ENCODE assay signal across 25 mouse cellular contexts in genomic region chr5:90160281-90160680, GRCm38 (mm10).
DNase-seq lines count a peak whose midpoint lies in the region; ATAC-seq and TF ChIP-seq lines count a peak whose summit lies in the region.
"Had no signal": no experiment of that assay in that cellular context is flagged by ENCODE, and none has a peak within 500 bp of the region (broad histone marks: within the 10 kb centered on the region; RNA-seq: fewer than 3 reads in every experiment).

No protein-coding gene starts in this region.

- DNase-seq in testis, postnatal 14 days (ENCODE audit: low spot score), result peak; percentile 57
- DNase-seq in testis, postnatal 10 days (ENCODE audit: low spot score), result no peak
- DNase-seq in ES-CJ7 (ENCODE audit: low read depth, low spot score) (peak; percentile 32), R1 (ENCODE audit: low read depth, low spot score) (peak; percentile 55), ZHBTc4 (ENCODE audit: low read depth, low spot score) (peak; percentile 13)
- no peak for DNase-seq in gastrocnemius, adult 2 months
- no peak for DNase-seq in forebrain, embryonic 11.5 days (ENCODE audit: low spot score)
- DNase-seq: adrenal gland, adult 2 months; adrenal gland, adult 8-10 months; adrenal gland, postnatal 10 days; adrenal gland, postnatal 14 days; adrenal gland, postnatal 25 days; adrenal gland, postnatal 36 days; B cell, adult 2 months; cerebellum, adult 11 months; cerebellum, adult 11-12 months; cerebellum, adult 18-20 months; cerebellum, adult 2 months; cerebellum, adult 8-10 months had no signal

- no peak for ATAC-seq in hindbrain, embryonic 16.5 days
- no peak for ATAC-seq in forebrain, embryonic 11.5 days (replicated peaks; ENCODE audit: low FRiP score)
- ATAC-seq: activated CD4-positive, CD25-positive, alpha-beta regulatory T cell, adult 4 months; CD4-positive, CD25-positive, alpha-beta regulatory T cell, adult 4 months; Patski had no signal

- no peak overlapping the region for H3K27ac ChIP-seq in hindbrain, embryonic 16.5 days (ENCODE audit: low read depth, low read length)
- no peak overlapping the region for H3K27ac ChIP-seq in gastrocnemius, adult 2 months
- no peak overlapping the region for H3K27ac ChIP-seq in forebrain, embryonic 11.5 days (ENCODE audit: low read depth, low read length)

- no peaks in the 10 kb centered on the region for H3K4me1 ChIP-seq in hindbrain, embryonic 16.5 days (ENCODE audit: control insufficient read depth, insufficient read depth, low read depth, low read length)
- no peaks in the 10 kb centered on the region for H3K4me1 ChIP-seq in forebrain, embryonic 11.5 days (replicated peaks; ENCODE audit: control insufficient read depth, insufficient read depth, low read length)

- no peaks in the 10 kb centered on the region for H3K36me3 ChIP-seq in hindbrain, embryonic 16.5 days (ENCODE audit: control insufficient read depth, insufficient read depth, low read length)
- no peaks in the 10 kb centered on the region for H3K36me3 ChIP-seq in forebrain, embryonic 11.5 days (ENCODE audit: control insufficient read depth, insufficient read depth, low read length)
- H3K36me3 ChIP-seq: G1E had no signal

- H3K27me3 ChIP-seq in hindbrain, embryonic 16.5 days (replicated peaks; ENCODE audit: control insufficient read depth, insufficient read depth, low read length), result no peaks in the 10 kb centered on the region
- no peaks in the 10 kb centered on the region for H3K27me3 ChIP-seq in forebrain, embryonic 11.5 days (ENCODE audit: control insufficient read depth, insufficient read depth, low read length)
- H3K27me3 ChIP-seq: CH12.LX, Patski had no signal

- H3K4me3 ChIP-seq in hindbrain, embryonic 16.5 days (ENCODE audit: low read length), result no peak overlapping the region
- H3K4me3 ChIP-seq in gastrocnemius, adult 2 months, result no peak overlapping the region
- no peak overlapping the region for H3K4me3 ChIP-seq in forebrain, embryonic 11.5 days (ENCODE audit: low read depth, low read length)

- H3K4me2 ChIP-seq in hindbrain, embryonic 16.5 days (ENCODE audit: low read length), result no peak overlapping the region
- no peak overlapping the region for H3K4me2 ChIP-seq in forebrain, embryonic 11.5 days (ENCODE audit: low read depth, low read length, severe bottlenecking)

- no peak overlapping the region for H3K9ac ChIP-seq in hindbrain, embryonic 16.5 days (ENCODE audit: low read depth, low read length)
- no peak overlapping the region for H3K9ac ChIP-seq in forebrain, embryonic 11.5 days (ENCODE audit: low read length)

- TF ChIP-seq CTCF in gastrocnemius, adult 2 months (IDR thresholded peaks at IDR 0.05), result no peak

- intact Hi-C loops in gastrocnemius, adult 2 months (cut with DNase I), result no loop called here

- H3K9me3 ChIP-seq in hindbrain, embryonic 16.5 days (ENCODE audit: control insufficient read depth, low read length), result no peaks in the 10 kb centered on the region
- no peaks in the 10 kb centered on the region for H3K9me3 ChIP-seq in forebrain, embryonic 11.5 days (ENCODE audit: control insufficient read depth, low read length)
- H3K9me3 ChIP-seq: G1E had no signal

- WGBS in hindbrain, embryonic 16.5 days, result 49% methylated on average over 4 of the region's 4 CpGs
- 62% methylated on average over 4 of the region's 4 CpGs for WGBS in forebrain, embryonic 11.5 days

Comparison
In these comparisons a context has a peak if more than half of its experiments do, and no peak if none do; other contexts are left out.
1. DNase-seq: peak in testis, postnatal 14 days (single experiment), ES-CJ7 (single experiment), R1 (single experiment) and ZHBTc4 (single experiment); none in testis, postnatal 10 days (single experiment), gastrocnemius, adult 2 months (single experiment) and forebrain, embryonic 11.5 days (single experiment).